Mouse (Mus musculus) C2C12 (cell line): ENCODE results near the gene Rasl11b.

Source experiments
- CTCF ChIP-seq: IDR thresholded peaks from one replicate; pipeline ENCODE4 v1.5.1; 2011; ENCODE audit not compliant: control insufficient read depth, insufficient read depth, insufficient read length
- MYOD1 ChIP-seq: IDR thresholded peaks from one replicate; pipeline ENCODE4 v1.6.1; 2011; ENCODE audit warnings: low read depth; ENCODE audit not compliant: control insufficient read depth, insufficient read length

DNA sequence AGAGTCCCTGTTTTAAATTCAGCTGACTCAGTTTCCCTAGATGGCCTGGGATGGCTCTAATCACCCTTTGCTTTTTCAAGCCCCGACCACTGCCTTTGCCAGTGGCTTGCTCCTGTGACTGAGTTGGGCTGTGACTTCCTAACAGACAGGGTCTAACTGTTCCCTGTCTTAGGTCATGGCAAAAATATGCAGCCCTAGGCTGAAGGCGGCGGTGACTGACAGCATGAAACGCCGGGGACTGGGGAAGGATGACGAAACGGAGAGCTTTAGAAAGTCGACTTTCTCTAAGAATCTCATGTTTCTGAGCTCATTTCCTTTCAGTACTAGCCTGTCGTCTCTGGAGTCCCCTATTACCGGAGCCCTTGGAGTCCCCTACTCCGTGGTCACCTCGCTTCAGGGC is 22.9 kb upstream of the Rasl11b start:
- TF ChIP-seq MYOD1, result no peak
- no peak for TF ChIP-seq CTCF
